Mouse (Mus musculus): Measurements from ENCODE around the gene Cracr2a.

Cracr2a gene

GRCm38 (mm10) chr6:127627453-127627852 lies 66.3 kb downstream of the Cracr2a start:
- no peak for DNase-seq

GRCm38 (mm10) chr6:127629249-127629648 lies 68.1 kb downstream of the Cracr2a start:
- no peak for DNase-seq

- DNase-seq = no peak
These were observed 73.7 kb downstream of the Cracr2a start for GRCm38 (mm10) chr6:127634858-127635257.

GRCm38 (mm10) chr6:127635462-127636189 lies 74.5 kb downstream of the Cracr2a start:
- no peak for DNase-seq

GRCm38 (mm10) chr6:127641077-127641801 lies 80.1 kb downstream of the Cracr2a start:
- DNase-seq = no peak

GRCm38 (mm10) chr6:127655988-127656387 lies 94.8 kb downstream of the Cracr2a start:
- no peak for DNase-seq

- no peak for DNase-seq
These were observed 96.0 kb downstream of the Cracr2a start for GRCm38 (mm10) chr6:127657152-127657551.

- DNase-seq = no peak
These were observed 98.3 kb downstream of the Cracr2a start for GRCm38 (mm10) chr6:127659472-127659871.

- no peak for DNase-seq
These were observed 98.8 kb downstream of the Cracr2a start for GRCm38 (mm10) chr6:127659966-127660365.

- DNase-seq = no peak
These were observed 100.7 kb downstream of the Cracr2a start for GRCm38 (mm10) chr6:127661717-127662292.

- DNase-seq = no peak
These were observed 102.1 kb downstream of the Cracr2a start for GRCm38 (mm10) chr6:127663263-127663662.

GRCm38 (mm10) chr6:127669313-127669712 lies 108.2 kb downstream of the Cracr2a start:
- DNase-seq = peak in 1 of 2 experiments; percentile 8

- no peak for DNase-seq
These were observed 108.9 kb downstream of the Cracr2a start for GRCm38 (mm10) chr6:127670031-127670430.

GRCm38 (mm10) chr6:127672071-127672470 lies 110.9 kb downstream of the Cracr2a start:
- DNase-seq = no peak

GRCm38 (mm10) chr6:127676866-127677265 lies 115.7 kb downstream of the Cracr2a start:
- no peak for DNase-seq

- DNase-seq = no peak
These were observed 117.2 kb downstream of the Cracr2a start for GRCm38 (mm10) chr6:127678320-127678719.

GRCm38 (mm10) chr6:127678998-127679397 lies 117.9 kb downstream of the Cracr2a start:
- DNase-seq = no peak

GRCm38 (mm10) chr6:127680784-127681183 lies 119.6 kb downstream of the Cracr2a start:
- no peak for DNase-seq

GRCm38 (mm10) chr6:127683561-127683960 lies 122.4 kb downstream of the Cracr2a start:
- DNase-seq = no peak

- DNase-seq = no peak
These were observed 123.8 kb downstream of the Cracr2a start for GRCm38 (mm10) chr6:127684981-127685380.

GRCm38 (mm10) chr6:127687181-127687860 lies 126.2 kb downstream of the Cracr2a start:
- no peak for DNase-seq

- no peak for DNase-seq
These were observed 131.2 kb downstream of the Cracr2a start for GRCm38 (mm10) chr6:127692298-127692697.

GRCm38 (mm10) chr6:127693681-127694080 lies 132.5 kb downstream of the Cracr2a start:
- no peak for DNase-seq

Measured in cerebellum, adult 18-20 months (tissue).